Mouse (Mus musculus): ENCODE data around the gene Syna. TPM values are rescaled to one million over a fixed set of nuclear protein-coding genes. Genes with fewer than 3 reads are reported as not detected.

The Syna gene
- polyA plus RNA-seq, 1 experiment from 2014 or later: not detected

DNA sequence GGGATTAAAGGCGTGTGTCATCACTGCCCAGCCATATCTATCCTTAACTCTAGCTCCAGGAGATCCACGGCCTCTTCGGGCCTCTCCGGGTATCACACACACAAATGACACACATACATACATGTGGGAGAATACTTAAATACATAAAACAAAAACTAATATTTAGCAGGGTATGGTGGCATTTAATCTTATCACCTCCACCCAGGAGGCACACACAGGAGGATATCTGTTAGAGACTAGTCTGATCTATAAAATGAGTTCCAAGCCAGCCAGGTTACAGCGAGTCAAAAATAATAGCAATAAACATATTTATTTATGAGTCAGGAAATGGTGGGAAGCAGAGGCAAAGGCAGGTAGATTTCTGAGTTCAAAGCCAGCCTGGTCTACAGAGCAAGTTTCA is 15.9 kb upstream of the Syna start:
- H3K4me1 ChIP-seq (ENCODE audit: control insufficient read depth, insufficient read depth, low read length): no peaks in the 10 kb centered on the region
- WGBS: 97% methylated on average over 5 of the region's 5 CpGs
- no peak overlapping the region for H3K4me2 ChIP-seq (ENCODE audit: low read depth, low read length)
- H3K36me3 ChIP-seq (replicated peaks; ENCODE audit: control insufficient read depth, insufficient read depth, low read depth, low read length): no peaks in the 10 kb centered on the region
- no peaks in the 10 kb centered on the region for H3K9me3 ChIP-seq (replicated peaks; ENCODE audit: control insufficient read depth, low read length)
- no peak for ATAC-seq (replicated peaks; ENCODE audit: insufficient number of reproducible peaks, low FRiP score, low TSS enrichment, low read depth)
- H3K27ac ChIP-seq (replicated peaks; ENCODE audit: low read depth, low read length): no peak overlapping the region
- no peaks in the 10 kb centered on the region for H3K27me3 ChIP-seq (ENCODE audit: control insufficient read depth, insufficient read depth, low read length)
- no peak overlapping the region for H3K4me3 ChIP-seq (ENCODE audit: low read depth, low read length)
- no peak for DNase-seq (ENCODE audit: low spot score)
- no peak overlapping the region for H3K9ac ChIP-seq (replicated peaks; ENCODE audit: low read length)

DNA sequence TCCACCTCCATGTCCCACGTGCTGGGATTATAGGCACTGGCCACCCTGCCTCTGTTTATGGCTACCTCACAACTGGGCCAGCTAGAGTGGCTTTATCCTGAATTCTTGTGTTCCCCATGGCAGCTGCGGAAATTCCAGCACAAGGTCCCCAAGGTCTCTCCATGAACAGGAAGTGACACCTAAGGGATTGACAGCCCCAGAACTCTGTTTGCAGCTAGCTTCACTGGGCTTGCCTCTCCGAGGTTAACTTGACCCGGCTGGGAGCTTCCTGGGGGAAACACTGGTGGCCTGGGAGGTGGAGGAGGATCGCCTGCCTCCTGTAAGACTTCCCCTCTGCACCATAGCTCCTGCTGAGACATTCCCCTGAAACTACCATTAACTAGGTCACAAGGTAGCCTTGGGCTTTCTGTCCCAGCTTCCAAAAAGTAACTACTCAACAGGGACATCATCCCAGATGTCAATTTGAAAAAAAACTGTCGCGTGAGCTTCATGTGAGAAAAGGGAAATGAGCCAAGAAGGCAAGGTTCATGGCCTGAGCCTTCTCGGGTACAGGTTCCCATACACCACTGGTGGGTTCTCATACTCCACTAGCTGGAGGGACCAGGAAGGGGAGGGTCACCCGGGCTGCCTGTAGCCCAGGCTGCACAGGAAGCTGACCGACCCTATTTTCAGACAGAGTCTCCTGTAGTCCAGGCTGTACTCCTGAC is 12.7 kb upstream of the Syna start:
- H3K4me2 ChIP-seq (ENCODE audit: low read depth, low read length): peak overlapping the region; percentile 82
- peak overlapping the region; percentile 11; the same call in 1 of the 2 replicates for H3K9ac ChIP-seq (replicated peaks; ENCODE audit: low read length)
- H3K27me3 ChIP-seq (ENCODE audit: control insufficient read depth, insufficient read depth, low read length): no peaks in the 10 kb centered on the region
- no peaks in the 10 kb centered on the region for H3K4me1 ChIP-seq (ENCODE audit: control insufficient read depth, insufficient read depth, low read length)
- peak overlapping the region; percentile 42 for H3K4me3 ChIP-seq (ENCODE audit: low read depth, low read length)
- DNase-seq (ENCODE audit: low spot score) (peak; percentile 10), ATAC-seq (replicated peaks; ENCODE audit: insufficient number of reproducible peaks, low FRiP score, low TSS enrichment, low read depth) (no peak)
- H3K9me3 ChIP-seq (replicated peaks; ENCODE audit: control insufficient read depth, low read length): no peaks in the 10 kb centered on the region
- peak overlapping the region; percentile 24; the same call in 1 of the 2 replicates for H3K27ac ChIP-seq (replicated peaks; ENCODE audit: low read depth, low read length)
- WGBS: 36% methylated on average over 10 of the region's 10 CpGs
- no peaks in the 10 kb centered on the region for H3K36me3 ChIP-seq (replicated peaks; ENCODE audit: control insufficient read depth, insufficient read depth, low read depth, low read length)

DNA sequence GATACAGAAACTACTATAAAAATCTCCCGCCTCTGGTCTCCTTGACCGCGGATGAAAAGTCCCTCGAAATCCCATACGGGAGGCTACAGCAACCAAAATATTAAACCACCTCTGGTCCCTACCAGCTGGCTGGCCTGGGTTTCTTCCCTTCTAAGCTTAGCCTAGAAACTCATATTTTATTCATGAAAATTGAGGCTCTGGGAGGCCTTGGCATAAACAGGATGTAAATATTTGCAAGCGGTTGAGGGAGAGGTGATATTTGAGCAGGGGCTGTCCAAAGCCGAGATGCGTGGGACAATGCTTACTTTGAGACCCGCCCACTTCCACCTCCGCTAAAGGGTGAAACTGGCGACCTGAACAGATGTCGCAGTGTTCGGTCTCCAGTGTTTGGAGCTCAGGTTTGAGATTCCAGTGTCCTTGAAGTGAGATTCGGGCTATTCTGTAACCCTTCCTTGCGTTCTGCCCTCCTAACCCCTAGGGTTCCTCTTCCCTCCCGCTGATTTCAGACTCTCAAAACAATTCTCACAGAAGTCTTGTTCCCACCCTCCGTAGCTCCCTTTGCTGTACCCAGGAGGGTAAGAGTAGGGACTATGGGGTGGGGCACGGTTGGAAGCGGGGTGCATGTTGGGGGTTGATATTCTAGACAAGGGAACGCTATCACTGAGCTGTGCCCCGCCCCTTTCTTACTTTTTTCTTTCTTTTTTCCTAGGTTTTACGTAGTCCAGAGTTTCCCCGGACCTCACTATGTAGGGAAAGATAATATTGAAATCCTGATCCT is 11.9 kb upstream of the Syna start:
- Histone ChIP-seq H3K36me3 (replicated peaks; ENCODE audit: control insufficient read depth, insufficient read depth, low read depth, low read length) (no peaks in the 10 kb centered on the region), H3K9me3 (replicated peaks; ENCODE audit: control insufficient read depth, low read length) (no peaks in the 10 kb centered on the region), H3K4me3 (ENCODE audit: low read depth, low read length) (peak overlapping the region; percentile 42), H3K4me2 (ENCODE audit: low read depth, low read length) (peak overlapping the region; percentile 82), H3K4me1 (ENCODE audit: control insufficient read depth, insufficient read depth, low read length) (no peaks in the 10 kb centered on the region), H3K9ac (replicated peaks; ENCODE audit: low read length) (peak overlapping the region; percentile 57), H3K27me3 (ENCODE audit: control insufficient read depth, insufficient read depth, low read length) (no peaks in the 10 kb centered on the region), H3K27ac (replicated peaks; ENCODE audit: low read depth, low read length) (peak overlapping the region; percentile 24; the same call in 1 of the 2 replicates)
- peak; percentile 90 for DNase-seq (ENCODE audit: low spot score)
- 1% methylated on average over 23 of the region's 23 CpGs for WGBS
- peak; percentile 60; the same call in 1 of the 2 replicates for ATAC-seq (replicated peaks; ENCODE audit: insufficient number of reproducible peaks, low FRiP score, low TSS enrichment, low read depth)

DNA sequence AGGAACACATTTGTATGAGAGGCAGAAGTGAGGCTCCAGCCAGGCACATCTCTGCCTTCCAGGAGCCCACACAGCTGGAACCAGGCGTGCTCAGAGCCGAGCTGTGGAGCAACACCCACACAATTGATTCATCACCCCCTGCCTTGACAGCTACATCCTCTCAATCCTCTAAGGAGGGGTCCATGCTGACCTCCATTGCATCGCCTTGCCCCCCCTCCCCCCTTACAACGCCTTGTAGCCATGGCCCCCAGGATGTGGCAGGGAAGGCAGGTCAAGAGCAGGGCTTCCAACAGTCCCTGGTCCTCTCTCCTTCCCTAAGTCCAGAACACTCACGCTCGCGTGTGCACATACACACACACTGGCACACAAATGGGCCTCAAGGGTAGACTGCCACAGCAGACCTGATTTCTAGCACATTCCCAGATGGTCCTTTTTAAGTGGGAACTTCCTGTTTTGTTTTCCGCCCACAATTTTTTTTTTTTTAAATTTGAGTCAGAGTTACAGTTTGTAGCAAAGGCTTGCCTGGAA is 9.1 kb upstream of the Syna start:
- ATAC-seq (replicated peaks; ENCODE audit: insufficient number of reproducible peaks, low FRiP score, low TSS enrichment, low read depth): no peak
- no peak overlapping the region for H3K4me3 ChIP-seq (ENCODE audit: low read depth, low read length)
- H3K4me1 ChIP-seq (ENCODE audit: control insufficient read depth, insufficient read depth, low read length): no peaks in the 10 kb centered on the region
- H3K36me3 ChIP-seq (replicated peaks; ENCODE audit: control insufficient read depth, insufficient read depth, low read depth, low read length): no peaks in the 10 kb centered on the region
- no peak overlapping the region for H3K27ac ChIP-seq (replicated peaks; ENCODE audit: low read depth, low read length)
- no peaks in the 10 kb centered on the region for H3K27me3 ChIP-seq (ENCODE audit: control insufficient read depth, insufficient read depth, low read length)
- 52% methylated on average over 8 of the region's 8 CpGs for WGBS
- no peak overlapping the region for H3K4me2 ChIP-seq (ENCODE audit: low read depth, low read length)
- peak; percentile 25 for DNase-seq (ENCODE audit: low spot score)
- H3K9me3 ChIP-seq (replicated peaks; ENCODE audit: control insufficient read depth, low read length): no peaks in the 10 kb centered on the region
- H3K9ac ChIP-seq (replicated peaks; ENCODE audit: low read length): no peak overlapping the region

DNA sequence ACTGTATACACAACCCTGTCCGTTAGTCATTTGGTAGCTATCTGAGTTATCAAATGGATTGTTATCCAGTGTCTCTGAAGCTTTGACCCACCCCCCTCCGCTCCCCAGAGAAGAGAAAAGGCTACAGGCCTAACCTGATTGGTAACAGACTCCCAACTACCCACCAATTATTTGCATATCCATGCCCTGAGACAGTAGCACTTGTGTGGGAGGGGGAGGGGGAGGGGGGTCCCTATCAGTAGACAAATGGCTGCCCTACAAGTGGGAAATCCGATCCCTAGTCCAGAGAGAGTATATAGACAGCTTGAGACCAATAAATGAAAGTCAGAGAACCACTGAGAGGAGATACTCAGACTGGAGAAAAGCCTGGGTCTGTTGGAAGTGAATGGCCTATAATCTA is 8.1 kb upstream of the Syna start:
- H3K9me3 ChIP-seq (replicated peaks; ENCODE audit: control insufficient read depth, low read length): no peaks in the 10 kb centered on the region
- no peak overlapping the region for H3K27ac ChIP-seq (replicated peaks; ENCODE audit: low read depth, low read length)
- H3K4me2 ChIP-seq (ENCODE audit: low read depth, low read length): no peak overlapping the region
- no peaks in the 10 kb centered on the region for H3K4me1 ChIP-seq (ENCODE audit: control insufficient read depth, insufficient read depth, low read length)
- H3K9ac ChIP-seq (replicated peaks; ENCODE audit: low read length): no peak overlapping the region
- DNase-seq (ENCODE audit: low spot score) (no peak), ATAC-seq (replicated peaks; ENCODE audit: insufficient number of reproducible peaks, low FRiP score, low TSS enrichment, low read depth) (no peak)
- no peaks in the 10 kb centered on the region for H3K27me3 ChIP-seq (ENCODE audit: control insufficient read depth, insufficient read depth, low read length)
- H3K4me3 ChIP-seq (ENCODE audit: low read depth, low read length): no peak overlapping the region
- no peaks in the 10 kb centered on the region for H3K36me3 ChIP-seq (replicated peaks; ENCODE audit: control insufficient read depth, insufficient read depth, low read depth, low read length)
- WGBS: 67% methylated on average over 3 of the region's 3 CpGs

DNA sequence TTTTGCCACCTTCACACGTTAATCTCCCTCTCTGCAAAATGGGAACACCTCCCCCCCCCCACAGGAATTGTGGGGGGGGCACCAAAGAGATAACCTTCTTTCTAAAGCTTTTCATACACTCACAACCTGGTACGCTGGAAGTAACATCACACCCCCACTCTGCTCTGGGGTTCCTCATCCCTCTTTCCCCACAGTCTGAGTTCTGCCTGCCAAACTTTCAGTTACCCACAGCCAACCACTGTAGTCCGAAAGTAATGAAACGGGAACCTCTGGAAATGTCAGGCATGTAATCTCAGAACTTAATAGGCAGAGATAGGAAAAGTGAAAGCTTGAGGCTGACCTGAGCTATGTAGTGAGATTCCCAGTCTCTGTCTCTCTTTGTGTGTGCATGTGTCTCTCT is 7.5 kb upstream of the Syna start:
- Histone ChIP-seq H3K4me2 (ENCODE audit: low read depth, low read length) (no peak overlapping the region), H3K36me3 (replicated peaks; ENCODE audit: control insufficient read depth, insufficient read depth, low read depth, low read length) (no peaks in the 10 kb centered on the region), H3K4me3 (ENCODE audit: low read depth, low read length) (no peak overlapping the region), H3K9ac (replicated peaks; ENCODE audit: low read length) (no peak overlapping the region), H3K4me1 (ENCODE audit: control insufficient read depth, insufficient read depth, low read length) (no peaks in the 10 kb centered on the region), H3K27me3 (ENCODE audit: control insufficient read depth, insufficient read depth, low read length) (no peaks in the 10 kb centered on the region), H3K9me3 (replicated peaks; ENCODE audit: control insufficient read depth, low read length) (no peaks in the 10 kb centered on the region), H3K27ac (replicated peaks; ENCODE audit: low read depth, low read length) (no peak overlapping the region)
- ATAC-seq (replicated peaks; ENCODE audit: insufficient number of reproducible peaks, low FRiP score, low TSS enrichment, low read depth): no peak
- 83% methylated on average over 4 of the region's 4 CpGs for WGBS
- no peak for DNase-seq (ENCODE audit: low spot score)

DNA sequence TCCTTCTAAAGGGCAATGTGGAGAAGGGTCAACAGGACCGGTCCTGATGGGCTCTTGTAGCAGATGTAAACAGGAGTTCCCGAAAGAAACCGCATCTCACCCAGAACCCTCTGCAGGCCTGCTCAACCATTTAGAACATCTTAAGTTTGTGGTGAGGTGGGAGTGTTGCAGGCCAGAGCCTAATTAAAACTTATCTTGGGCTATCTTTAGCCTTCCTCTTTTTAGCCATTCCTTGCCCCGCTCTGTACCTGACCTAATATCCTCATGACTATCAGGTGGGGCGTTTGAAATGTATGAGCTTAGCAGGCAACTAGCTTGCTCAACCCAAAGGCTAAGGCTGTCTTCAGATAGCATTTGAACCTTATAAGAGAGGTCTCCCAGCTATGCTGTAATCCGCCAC is 5.7 kb upstream of the Syna start:
- H3K27ac ChIP-seq (replicated peaks; ENCODE audit: low read depth, low read length): no peak overlapping the region
- H3K4me1 ChIP-seq (ENCODE audit: control insufficient read depth, insufficient read depth, low read length): no peaks in the 10 kb centered on the region
- no peaks in the 10 kb centered on the region for H3K27me3 ChIP-seq (ENCODE audit: control insufficient read depth, insufficient read depth, low read length)
- H3K4me3 ChIP-seq (ENCODE audit: low read depth, low read length): no peak overlapping the region
- DNase-seq (ENCODE audit: low spot score): no peak
- H3K4me2 ChIP-seq (ENCODE audit: low read depth, low read length): no peak overlapping the region
- no peak for ATAC-seq (replicated peaks; ENCODE audit: insufficient number of reproducible peaks, low FRiP score, low TSS enrichment, low read depth)
- no peaks in the 10 kb centered on the region for H3K36me3 ChIP-seq (replicated peaks; ENCODE audit: control insufficient read depth, insufficient read depth, low read depth, low read length)
- no peak overlapping the region for H3K9ac ChIP-seq (replicated peaks; ENCODE audit: low read length)
- 90% methylated on average over 6 of the region's 6 CpGs for WGBS
- H3K9me3 ChIP-seq (replicated peaks; ENCODE audit: control insufficient read depth, low read length): no peaks in the 10 kb centered on the region

DNA sequence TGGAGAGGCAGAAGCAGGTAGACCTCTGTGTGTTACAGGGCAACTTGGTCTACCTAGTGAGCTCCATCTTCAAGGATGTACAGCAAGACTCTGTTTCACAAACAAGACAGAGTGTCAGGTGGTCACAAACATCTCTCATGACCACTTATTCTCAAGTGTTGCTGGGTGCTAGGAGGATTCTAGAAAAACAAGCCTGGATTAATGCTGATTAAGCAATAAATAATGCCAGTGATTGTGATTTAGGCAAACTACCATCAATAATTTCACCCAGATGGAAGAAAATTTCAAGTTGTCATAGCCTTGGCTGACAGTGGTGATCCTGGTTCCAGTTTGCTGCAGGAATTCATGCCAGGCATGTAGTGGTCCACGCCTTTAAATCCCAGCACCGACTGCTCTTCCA is 4.3 kb upstream of the Syna start:
- no peak overlapping the region for H3K9ac ChIP-seq (replicated peaks; ENCODE audit: low read length)
- no peak overlapping the region for H3K4me2 ChIP-seq (ENCODE audit: low read depth, low read length)
- DNase-seq (ENCODE audit: low spot score) (no peak), ATAC-seq (replicated peaks; ENCODE audit: insufficient number of reproducible peaks, low FRiP score, low TSS enrichment, low read depth) (no peak)
- H3K4me3 ChIP-seq (ENCODE audit: low read depth, low read length): no peak overlapping the region
- H3K27me3 ChIP-seq (ENCODE audit: control insufficient read depth, insufficient read depth, low read length): no peaks in the 10 kb centered on the region
- H3K27ac ChIP-seq (replicated peaks; ENCODE audit: low read depth, low read length): no peak overlapping the region
- H3K36me3 ChIP-seq (replicated peaks; ENCODE audit: control insufficient read depth, insufficient read depth, low read depth, low read length): no peaks in the 10 kb centered on the region
- H3K9me3 ChIP-seq (replicated peaks; ENCODE audit: control insufficient read depth, low read length): no peaks in the 10 kb centered on the region
- no peaks in the 10 kb centered on the region for H3K4me1 ChIP-seq (ENCODE audit: control insufficient read depth, insufficient read depth, low read length)
- 98% methylated on average over 2 of the region's 2 CpGs for WGBS

Data from embryonic facial prominence, embryonic 11.5 days (tissue).